Mouse (Mus musculus): ENCODE results near the gene Zbtb7b.

DNA sequence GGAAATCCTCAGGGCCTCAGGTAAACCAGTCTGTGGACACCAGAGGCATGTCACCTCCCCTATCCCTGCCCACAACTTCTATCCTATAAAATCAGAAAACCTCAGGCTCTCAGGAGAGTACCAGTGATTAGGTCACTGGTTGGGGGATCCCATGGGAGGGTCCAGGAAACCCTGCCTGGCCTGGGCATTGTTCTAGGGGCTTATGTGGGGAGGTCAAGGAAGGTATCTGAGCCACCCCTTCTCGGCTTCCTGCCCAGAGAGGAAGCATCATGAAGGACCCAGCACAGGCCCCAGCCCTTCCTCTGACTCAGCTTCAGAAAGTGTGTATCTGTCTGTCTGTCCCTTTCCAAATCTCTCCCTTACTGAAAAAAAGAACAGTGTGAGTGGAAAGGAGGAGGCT, 46.7 kb downstream of the Zbtb7b start:
- TF ChIP-seq CTCF (conservative IDR thresholded peaks at IDR 0.05; ENCODE audit: low read length) (no peak), POU5F1 (IDR thresholded peaks at IDR 0.05; ENCODE audit: borderline replicate concordance, low read length) (no peak)

All from E14TG2a.4 (cell line).